Mouse (Mus musculus) A20 (cell line): Measurements from ENCODE around the gene Trabd.
A peak's percentile ranks its signal among the peaks of the same experiment; 100 is the strongest.

Source experiments
- DNase-seq: peaks from one replicate; pipeline ENCODE4 v3.0.0-alpha.2; 2011; ENCODE audit warnings: low read depth, low spot score

Trabd gene

DNA sequence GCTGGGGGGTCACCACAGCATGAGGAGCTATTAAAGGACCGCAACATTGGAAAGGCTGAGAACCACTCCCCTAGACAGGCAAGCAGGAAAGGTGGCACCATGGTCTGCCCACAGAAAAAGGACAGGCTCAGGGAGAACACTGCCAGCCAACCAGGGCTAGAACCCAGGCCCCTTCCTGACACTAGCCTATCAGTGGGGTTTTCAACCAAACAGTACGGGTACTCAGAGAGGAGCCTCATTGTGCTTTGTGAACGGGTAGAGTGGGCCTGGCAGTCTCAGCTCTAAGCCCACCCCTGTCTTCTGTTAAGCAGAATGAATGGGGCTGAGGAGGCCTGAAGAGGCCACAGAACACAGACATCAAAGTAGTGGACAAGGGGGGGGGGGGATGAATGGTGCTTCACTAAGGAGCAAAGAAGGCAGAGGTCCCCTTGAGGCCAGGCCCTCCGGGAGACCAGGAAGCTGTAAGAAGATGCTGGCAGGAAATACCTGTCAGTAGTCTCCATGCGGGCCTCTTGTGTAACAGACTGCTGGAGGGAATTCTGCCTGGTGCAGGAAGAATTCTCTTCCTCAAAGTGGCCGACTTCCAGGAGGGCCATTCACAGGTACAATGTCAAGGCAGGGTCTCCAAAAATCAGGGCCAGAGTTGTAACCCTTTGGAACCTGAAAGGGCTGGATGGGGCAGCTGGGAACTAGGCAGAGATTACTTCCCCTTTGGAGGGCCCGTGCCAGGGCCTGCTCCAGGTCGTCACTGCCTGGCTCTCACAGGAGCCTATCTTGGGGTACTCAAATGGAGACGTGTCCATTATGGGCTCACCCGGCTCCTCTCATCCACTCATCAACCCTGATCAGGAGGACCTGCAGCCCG lies at the start of gene Trabd:
Gene Trabd (plus strand): TSS at position 512 of the 865 bp plus-strand sequence.
- no peak for DNase-seq

GRCm38 (mm10) chr15:89044381-89044780 lies 30.5 kb upstream of the Trabd start:
- DNase-seq = peak; percentile 24

DNA sequence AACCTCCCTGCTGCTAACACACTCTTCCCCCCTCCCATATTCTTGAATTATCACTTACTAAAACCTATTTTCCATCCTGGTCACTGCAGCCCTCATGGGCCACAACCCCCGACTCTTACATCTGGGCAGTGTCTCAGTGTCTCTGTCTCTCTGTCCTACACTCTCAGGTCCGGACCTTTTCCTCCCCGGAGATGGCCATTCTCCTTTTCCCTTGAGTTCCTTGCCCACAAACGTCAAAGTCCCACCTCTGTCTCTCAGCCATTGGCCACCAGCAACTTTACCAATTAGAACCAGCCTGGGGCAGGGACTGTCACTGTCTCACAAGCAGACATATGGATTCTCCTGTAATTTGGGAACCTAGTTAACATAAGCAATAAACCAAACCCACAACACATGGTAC lies 28.6 kb upstream of the Trabd start:
- DNase-seq = no peak

DNA sequence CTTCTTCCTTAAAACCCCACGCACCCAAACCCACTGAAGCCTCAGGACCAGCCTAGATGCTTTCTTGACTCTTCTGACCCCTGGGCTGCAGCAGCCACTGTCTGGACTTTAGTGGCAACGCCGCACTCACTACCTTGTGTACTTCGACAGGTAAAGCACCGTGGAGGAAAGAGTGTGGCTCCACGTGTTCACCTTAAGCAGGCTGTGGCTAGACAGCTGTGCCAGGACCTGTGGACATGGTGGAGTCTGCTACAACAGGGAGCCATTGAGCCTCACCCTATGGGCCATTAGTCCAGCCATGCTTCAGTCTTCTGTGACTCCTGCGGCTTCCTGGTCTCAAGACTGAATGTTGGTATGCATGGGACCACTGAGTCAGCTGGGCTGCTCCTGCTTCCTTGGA lies 20.3 kb upstream of the Trabd start:
- no peak for DNase-seq

- DNase-seq = no peak
Measured at GRCm38 (mm10) chr15:89058736-89059135, 16.2 kb upstream of the Trabd start.

- no peak for DNase-seq
Measured at GRCm38 (mm10) chr15:89059161-89059931, 15.6 kb upstream of the Trabd start, which contains the start of gene Panx2. Panx2 (plus strand) TSS chr15:89059734.

- no peak for DNase-seq
Measured at GRCm38 (mm10) chr15:89060032-89060681, 14.8 kb upstream of the Trabd start.

DNA sequence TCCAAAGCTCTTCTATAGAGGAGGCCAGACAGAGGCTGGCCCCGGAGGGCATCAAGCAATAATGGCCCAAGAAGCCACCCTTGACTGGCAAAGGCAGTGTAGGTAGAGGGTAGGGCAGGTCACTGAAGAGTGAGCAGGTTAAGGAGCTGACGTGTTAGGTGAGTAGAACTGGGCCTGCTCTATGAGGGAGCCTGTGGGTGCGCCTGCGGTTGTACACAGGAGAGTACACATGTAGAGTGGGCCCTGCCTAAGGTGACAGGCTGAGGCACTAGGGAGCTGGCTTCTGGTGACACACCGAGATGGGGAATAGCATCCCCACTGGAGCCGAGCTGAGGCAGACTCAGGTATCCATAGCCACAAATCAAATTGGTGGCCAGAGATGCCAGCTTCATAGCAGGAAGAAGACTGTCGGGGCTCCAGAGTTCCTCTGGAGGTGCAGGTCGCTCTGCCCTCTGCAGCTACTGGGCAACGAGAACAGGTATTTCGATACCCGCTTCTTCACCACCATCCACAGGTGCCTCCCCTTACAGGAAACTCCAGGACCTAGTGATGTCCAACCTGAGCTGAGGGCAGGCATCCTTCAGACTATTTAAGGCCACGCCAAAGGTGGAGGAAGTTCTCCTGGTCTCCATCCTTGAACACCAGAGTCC lies 14.0 kb upstream of the Trabd start:
- no peak for DNase-seq

DNA sequence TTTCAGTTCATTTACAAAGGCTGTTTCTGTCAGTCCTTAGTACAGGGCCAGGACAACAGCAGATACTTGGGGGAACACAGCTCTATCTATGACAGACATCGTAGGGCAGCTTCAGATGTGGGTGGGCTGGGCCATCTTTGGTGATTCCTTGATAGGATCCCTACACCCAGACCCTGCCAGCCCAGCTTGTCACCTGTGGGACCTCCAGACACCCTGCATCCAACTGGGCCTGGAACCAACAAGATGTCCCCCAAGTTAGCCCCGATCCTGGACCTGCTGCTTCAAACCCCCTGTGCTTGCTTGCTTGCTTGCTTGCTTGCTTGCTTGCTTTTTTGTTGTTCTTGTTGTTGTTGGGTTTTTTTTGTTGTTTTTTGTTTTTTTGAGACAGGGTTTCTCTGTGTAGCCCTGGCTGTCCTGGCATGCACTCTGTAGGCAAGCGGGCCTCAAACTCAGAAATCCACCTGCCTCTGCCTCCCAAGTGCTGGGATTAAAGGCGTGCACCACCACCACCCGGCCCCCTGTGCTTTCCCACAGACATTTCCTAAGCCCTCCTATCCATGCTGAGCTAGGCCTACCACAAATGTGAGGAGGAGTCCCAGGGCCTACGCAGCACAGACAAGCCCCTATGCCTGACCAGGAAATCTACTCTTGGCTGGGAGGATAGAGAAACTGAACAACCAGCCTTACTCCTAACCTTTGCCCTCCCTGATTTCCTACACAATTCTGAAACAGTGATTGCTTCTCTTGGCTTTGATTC lies 13.0 kb upstream of the Trabd start:
- DNase-seq = no peak

- DNase-seq = no peak
Measured at GRCm38 (mm10) chr15:89062518-89062910, 12.4 kb upstream of the Trabd start.

- DNase-seq = no peak
Measured at GRCm38 (mm10) chr15:89063001-89063400, 11.9 kb upstream of the Trabd start.

DNA sequence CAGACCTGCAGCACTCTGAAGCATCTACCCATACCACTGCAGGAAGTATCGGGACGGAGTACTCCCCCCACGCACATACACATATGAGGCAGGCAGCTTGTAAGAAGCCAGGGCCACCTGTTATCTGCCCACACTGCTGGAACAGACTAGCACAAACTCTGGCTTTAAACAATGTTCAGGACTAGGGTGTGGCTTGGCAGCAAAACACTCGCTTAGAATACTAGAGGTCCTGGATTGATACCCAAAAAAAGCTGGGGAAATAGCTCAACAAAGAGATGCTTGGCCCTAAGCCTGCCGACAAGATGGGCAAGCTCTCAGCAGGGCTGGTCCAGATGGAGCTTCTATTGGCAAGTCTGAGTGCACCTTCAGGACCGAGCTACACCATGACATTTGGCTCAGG lies 11.4 kb upstream of the Trabd start:
- DNase-seq = no peak

DNA sequence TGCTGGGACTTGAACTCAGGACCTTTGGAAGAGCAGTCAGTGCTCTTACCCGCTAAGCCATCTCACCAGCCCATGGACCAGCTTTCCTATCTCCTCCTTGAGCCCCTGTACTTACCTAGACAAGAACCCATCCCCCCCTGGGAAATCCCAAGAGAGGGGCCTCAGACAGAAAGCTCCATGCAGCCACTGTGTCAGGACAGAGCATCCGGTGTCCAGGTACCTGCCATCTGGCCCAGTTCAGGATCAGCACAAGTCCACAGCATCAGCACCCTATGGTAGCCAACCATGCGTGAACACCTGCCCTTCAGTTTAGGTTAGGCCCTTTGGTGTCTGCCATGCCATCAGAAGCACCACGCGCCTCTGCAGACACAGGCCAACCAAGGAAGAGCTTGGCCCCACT lies 10.0 kb upstream of the Trabd start:
- no peak for DNase-seq

- DNase-seq = no peak
Measured at GRCm38 (mm10) chr15:89067609-89068008, 7.3 kb upstream of the Trabd start.

GRCm38 (mm10) chr15:89068226-89068625 lies 6.7 kb upstream of the Trabd start:
- DNase-seq = no peak

DNA sequence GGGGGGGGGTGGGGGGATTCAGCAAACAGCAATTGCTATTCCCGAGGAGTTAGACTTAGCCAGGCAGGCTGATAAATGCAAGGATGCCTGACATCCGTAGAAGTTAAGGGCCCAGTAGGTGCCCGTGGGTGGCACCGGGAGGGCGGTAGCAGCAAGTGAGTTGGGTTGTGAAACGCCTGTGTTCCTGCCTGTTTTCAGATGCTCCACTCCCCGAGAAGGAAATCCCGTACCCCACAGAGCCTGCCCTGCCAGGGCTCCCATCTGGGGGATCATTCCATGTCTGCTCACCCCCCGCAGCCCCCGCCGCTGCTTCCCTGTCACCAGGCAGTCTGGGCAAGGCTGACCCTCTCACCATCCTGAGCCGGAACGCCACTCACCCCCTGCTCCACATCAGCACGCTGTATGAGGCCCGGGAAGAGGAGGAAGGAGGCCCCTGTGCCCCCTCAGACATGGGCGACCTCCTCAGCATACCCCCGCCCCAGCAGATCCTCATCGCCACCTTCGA lies 5.5 kb upstream of the Trabd start:
- no peak for DNase-seq

DNA sequence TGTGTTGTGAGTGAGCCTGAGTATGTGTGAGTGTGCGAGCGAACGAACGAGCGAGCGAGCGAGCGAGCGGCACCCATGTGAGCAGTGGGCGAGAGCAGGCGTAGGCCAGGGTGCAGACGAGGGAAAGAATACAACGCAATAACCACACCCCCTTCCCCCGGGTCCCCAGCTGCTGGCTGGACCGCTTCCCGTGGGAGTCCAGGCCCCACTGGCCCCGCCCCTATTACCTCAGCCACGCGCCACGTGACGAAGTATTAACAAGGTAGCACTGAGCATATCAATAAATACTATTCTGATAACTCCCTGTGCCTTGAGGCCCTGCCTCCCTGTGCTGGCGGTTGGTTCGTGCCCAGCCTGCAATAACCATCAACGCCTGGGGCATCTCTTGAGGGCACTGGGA lies 4.3 kb upstream of the Trabd start:
- DNase-seq = no peak

DNA sequence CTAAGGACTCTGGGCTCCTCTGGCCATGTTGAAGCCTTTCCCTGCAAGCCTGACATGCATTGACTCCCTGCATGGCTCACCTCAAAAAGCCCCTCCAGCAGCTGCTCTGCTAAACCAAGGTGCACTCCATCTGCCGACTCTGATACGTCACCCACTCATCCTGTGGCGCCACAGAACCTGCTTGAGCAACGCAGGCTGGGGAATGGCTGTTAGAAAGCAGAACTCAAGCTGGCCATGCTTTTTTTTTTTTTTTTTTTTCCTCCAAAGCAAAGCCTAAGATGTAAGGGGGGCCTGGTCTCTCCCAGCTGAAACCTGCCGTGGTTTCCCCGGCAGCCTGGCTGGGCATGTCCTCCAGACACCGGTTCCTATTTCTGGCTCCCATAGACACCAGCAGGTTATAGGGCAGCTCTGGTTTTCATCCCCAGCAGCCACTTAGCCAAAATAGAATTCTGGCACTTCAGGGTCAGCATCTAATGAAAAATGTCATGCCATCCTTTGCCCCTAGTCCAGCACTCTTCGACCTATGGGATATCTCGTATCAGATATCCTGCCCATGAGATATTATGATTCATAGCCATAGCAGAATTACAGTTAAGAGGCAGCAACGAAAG lies 826 bp upstream of the Trabd start:
- no peak for DNase-seq

GRCm38 (mm10) chr15:89075478-89076147 lies 689 bp downstream of the Trabd start:
- peak; percentile 91 for DNase-seq
